Mouse (Mus musculus): ENCODE results near the gene Olfr391-ps.

Gene Olfr391-ps

DNA sequence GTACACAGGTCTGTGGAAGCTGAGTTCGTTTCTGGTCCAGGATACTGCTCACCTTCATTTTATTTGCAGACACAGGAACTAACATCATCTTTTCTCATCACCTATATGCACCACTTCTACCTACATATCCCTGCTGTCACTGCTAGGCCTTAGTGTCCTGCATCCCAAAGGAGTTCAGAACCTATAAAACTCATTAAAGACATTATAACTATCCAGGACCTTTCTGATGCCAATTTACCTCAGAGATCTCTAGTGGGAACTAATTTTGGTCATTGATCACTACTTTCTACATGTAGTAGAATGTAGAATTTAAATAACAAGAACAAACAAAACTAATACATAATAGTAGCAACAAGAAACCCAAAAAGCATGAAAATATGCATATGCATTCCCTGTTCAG is at the start of gene Olfr391-ps:
Olfr391-ps (minus strand) TSS at position 101 of the 400 bp plus-strand sequence.
- DNase-seq: no peak

- DNase-seq: no peak
Measured at GRCm38 (mm10) chr11:73851354-73851753, 48.5 kb upstream of the Olfr391-ps start, which contains the start of gene Olfr393. Gene Olfr393 (minus strand): TSS chr11:73851454.

DNA sequence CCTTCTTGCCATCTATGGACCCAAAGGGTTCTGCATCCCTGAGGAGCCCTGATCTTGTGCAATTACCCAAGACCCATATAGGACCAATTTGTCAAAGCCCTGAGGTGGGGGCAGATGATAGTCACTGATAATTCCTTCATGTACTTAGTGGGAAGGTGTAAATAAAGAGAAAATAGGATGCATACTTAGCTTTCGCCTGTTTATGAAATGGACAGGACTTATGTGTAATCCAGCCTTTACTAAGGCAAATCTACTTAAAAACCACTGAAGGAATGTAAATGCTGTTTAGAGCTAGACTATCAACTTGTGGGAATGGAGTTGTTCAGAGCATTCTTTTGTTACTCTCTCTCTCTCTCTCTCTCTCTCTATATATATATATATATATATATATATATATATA is 14.1 kb upstream of the Olfr391-ps start, which contains the start of gene Olfr392:
Olfr392 (minus strand) TSS at position 101 of the 400 bp plus-strand sequence.
- no peak for DNase-seq

GRCm38 (mm10) chr11:73782664-73783063 is 20.2 kb downstream of the Olfr391-ps start, which contains the start of gene Olfr390:
Gene Olfr390 (plus strand): TSS chr11:73782964.
- DNase-seq: no peak

GRCm38 (mm10) chr11:73780613-73781012 is 22.2 kb downstream of the Olfr391-ps start, which contains the start of gene Olfr389:
Gene Olfr389 (minus strand): TSS chr11:73780713.
- no peak for DNase-seq

DNA sequence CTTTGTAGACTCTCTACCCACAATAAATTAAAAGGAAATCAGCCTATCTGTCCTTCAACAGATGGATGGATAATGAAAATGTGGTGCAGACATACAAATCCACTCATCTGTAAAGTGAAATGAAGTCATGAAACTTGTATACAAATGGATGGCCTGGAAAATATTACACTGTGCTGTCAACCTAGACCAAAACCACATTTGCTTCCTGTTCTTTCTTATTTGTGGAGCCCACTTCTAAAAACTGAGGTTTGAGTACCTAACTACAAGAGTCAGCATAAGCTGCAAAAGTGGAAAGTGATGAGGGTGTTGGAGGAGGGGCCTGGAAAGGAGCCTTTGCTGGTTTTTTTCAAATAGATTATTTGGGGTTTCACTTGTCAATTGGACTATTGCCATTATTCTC is 43.7 kb downstream of the Olfr391-ps start:
- no peak for DNase-seq

All from cerebellum, adult 9-10 months (tissue).